Mouse (Mus musculus) ES-Bruce4 (cell line): ENCODE data around the gene Gm42957. TPM values are rescaled to one million over a fixed set of nuclear protein-coding genes. Genes with fewer than 3 reads are reported as not detected.

Experiments
- H3K27ac ChIP-seq: 2 replicates; pipeline ENCODE4 v1.5.1; 2012; ENCODE audit warnings: low read length, inconsistent platforms; ENCODE audit not compliant: insufficient read depth
- H3K27me3 ChIP-seq: 2 replicates; pipeline ENCODE4 v1.6.1; 2012; ENCODE audit warnings: mild to moderate bottlenecking, low read length, inconsistent platforms; ENCODE audit not compliant: control insufficient read depth, poor library complexity, insufficient read depth, severe bottlenecking
- H3K36me3 ChIP-seq: 2 replicates; pipeline ENCODE4 v1.6.1; 2012; ENCODE audit warnings: inconsistent platforms, mild to moderate bottlenecking, low read length, moderate library complexity; ENCODE audit not compliant: control insufficient read depth, poor library complexity, insufficient read depth, severe bottlenecking
- H3K4me1 ChIP-seq: one replicate; pipeline ENCODE4 v1.8.1; 2011; ENCODE audit warnings: low read length; ENCODE audit not compliant: control insufficient read depth, insufficient read depth
- H3K4me3 ChIP-seq: 2 replicates; pipeline ENCODE4 v1.5.1; 2011; ENCODE audit warnings: low read depth, mild to moderate bottlenecking, low read length
- H3K9ac ChIP-seq: 2 replicates; pipeline ENCODE4 v1.6.1; 2012; ENCODE audit warnings: low read depth, mild to moderate bottlenecking, inconsistent platforms; ENCODE audit not compliant: poor library complexity, severe bottlenecking
- H3K9me3 ChIP-seq: replicated peaks from 2 replicates; pipeline ENCODE4 v1.6.1; 2012; ENCODE audit warnings: mild to moderate bottlenecking, low read length, inconsistent platforms; ENCODE audit not compliant: control insufficient read depth, poor library complexity, insufficient read depth, severe bottlenecking
- CTCF ChIP-seq: IDR thresholded peaks from one replicate; pipeline ENCODE4 v1.8.1; 2011; ENCODE audit warnings: low read depth, low read length
- EP300 ChIP-seq: IDR thresholded peaks from 2 replicates; pipeline ENCODE4 v1.6.1; 2011; ENCODE audit warnings: low read depth, low read length; ENCODE audit not compliant: insufficient read depth
- POLR2A ChIP-seq: IDR thresholded peaks from one replicate; pipeline ENCODE4 v1.8.1; 2011; ENCODE audit warnings: low read length; ENCODE audit not compliant: insufficient read depth
- polyA plus RNA-seq: library from polyadenylated mRNA; stranded (reverse); fragments of >200 nt; gene quantifications from 2 replicates; pipeline ENCODE4 v1.2.4, GENCODE M21; 2011; ENCODE audit warnings: low read depth; ENCODE audit not compliant: missing spikeins, insufficient read depth, insufficient read length

Gm42957 gene
- polyA plus RNA-seq, result 0.35 TPM in 1 of 2 replicates, not detected in the other

DNA sequence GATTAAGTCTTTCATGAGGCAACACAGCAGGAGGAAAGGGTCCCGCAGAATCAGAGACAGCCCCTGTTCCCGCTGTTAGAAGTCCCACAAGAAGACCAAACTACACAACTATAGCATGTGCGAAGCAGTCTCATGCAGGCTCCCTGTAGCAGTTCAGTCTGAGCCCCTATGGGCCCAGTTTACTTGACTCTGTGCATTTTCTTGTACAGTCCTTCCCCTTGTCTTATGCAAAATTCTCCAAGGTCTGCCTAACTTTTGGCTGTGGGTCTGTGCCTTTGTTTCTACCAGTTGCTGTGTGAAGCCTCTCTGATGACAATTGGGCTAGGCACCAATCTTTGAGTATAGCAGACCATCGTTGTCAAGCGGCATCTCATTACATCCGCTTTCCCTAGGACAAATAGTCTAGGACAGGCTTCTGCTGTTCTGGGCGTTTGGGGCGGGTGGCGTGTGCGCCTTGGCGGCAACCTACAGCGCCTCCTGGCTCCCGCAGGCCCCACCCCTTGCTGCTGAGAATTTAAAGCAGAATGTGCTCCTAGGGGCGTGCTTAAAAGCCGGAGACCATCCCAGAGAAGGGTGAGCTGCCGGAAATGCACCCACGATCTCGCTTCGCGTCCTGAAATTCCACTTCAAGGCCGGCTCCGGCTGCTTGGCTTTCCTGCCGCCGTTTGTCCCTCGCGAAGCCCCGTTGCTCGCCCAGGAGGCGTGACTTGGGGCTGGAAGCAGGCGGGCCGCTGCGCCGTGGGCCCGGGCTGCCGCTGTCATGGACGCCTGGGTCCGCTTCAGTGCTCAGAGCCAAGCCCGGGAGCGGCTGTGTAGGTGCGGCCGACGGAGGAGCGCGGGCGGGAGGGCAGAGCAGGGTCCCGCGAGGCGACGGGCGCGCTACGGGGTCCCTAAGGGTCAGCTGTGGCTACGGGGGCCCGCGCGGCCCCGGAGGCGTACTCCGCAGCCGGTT lies at the start of gene Gm42957, which contains the start of gene Pex11b:
Gene Gm42957, plus strand, starts transcription at position 547 of the 952 bp plus-strand sequence.
Gene Pex11b, plus strand, starts transcription at position 449 of the 952 bp plus-strand sequence.
- Histone ChIP-seq H3K36me3 (peaks cover 21% of the 10 kb centered on the region), H3K9ac (peak within 1 kb of the TSS; percentile 88)
- TF ChIP-seq CTCF (peak; percentile 15), POLR2A (peak; percentile 38), EP300 (0 out of 2 replicates have a peak, but pooled peaks have one; percentile 13)

DNA sequence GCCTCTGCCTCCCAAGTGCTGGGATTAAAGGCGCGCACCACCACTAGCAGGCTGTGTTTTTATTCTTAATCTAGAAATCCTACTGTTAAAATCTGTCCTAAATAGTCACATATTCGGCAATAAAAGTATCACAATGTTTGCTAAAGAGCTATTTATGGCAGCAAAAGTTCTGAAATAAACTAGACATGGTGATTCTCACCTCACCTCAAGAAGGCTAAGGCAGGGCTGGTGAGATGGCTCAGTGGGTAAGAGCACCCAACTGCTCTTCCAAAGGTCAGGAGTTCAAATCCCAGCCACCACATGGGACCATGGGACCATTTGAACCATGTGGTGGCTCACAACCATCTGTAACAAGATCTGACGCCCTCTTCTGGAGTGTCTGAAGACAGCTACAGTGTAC lies 44.6 kb upstream of the Gm42957 start:
- no peak overlapping the region for H3K4me3 ChIP-seq
- peaks cover 2% of the 10 kb centered on the region for H3K4me1 ChIP-seq
- no peaks in the 10 kb centered on the region for H3K27me3 ChIP-seq
- H3K36me3 ChIP-seq, result no peaks in the 10 kb centered on the region
- peaks cover 2% of the 10 kb centered on the region; the same call in 1 of the 2 replicates for H3K9me3 ChIP-seq
- H3K27ac ChIP-seq, result no peak overlapping the region
- no peak for TF ChIP-seq CTCF
- no peak for TF ChIP-seq POLR2A
- no peak for TF ChIP-seq EP300
- H3K9ac ChIP-seq, result no peak overlapping the region

More for the DNA sequence above, at the start of gene Gm42957, which contains the start of gene Pex11b:
- Histone ChIP-seq H3K4me1 (no peaks in the 10 kb centered on the region), H3K27ac (peak within 1 kb of the TSS; percentile 67), H3K9me3 (no peaks in the 10 kb centered on the region), H3K4me3 (peak within 1 kb of the TSS; percentile 99), H3K27me3 (no peaks in the 10 kb centered on the region)

DNA sequence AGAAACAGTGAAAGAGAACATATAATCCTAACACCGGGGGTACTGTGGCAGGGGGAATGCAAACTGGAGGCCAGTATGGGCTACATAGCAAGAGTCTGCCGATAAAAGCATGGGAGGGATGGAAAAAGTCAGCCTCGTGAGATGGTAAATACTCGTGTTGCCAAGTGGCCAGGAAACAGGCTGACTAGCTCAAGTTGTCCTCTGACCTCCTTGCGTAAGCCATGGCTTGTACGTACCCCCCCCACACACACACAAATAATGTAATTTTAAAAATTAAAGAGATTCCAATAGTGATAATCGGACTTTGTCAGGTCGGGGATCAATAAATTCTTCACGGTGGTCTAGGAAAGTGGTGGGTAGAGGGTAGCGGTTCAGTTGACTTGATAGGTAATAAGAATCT lies 41.9 kb upstream of the Gm42957 start:
- peak overlapping the region; percentile 35 for H3K27ac ChIP-seq
- TF ChIP-seq CTCF (no peak), POLR2A (no peak), EP300 (no peak)
- H3K9ac ChIP-seq, result peak overlapping the region; percentile 56
- no peaks in the 10 kb centered on the region for H3K27me3 ChIP-seq
- H3K4me1 ChIP-seq, result peaks cover 2% of the 10 kb centered on the region
- H3K9me3 ChIP-seq, result no peaks in the 10 kb centered on the region
- no peaks in the 10 kb centered on the region for H3K36me3 ChIP-seq
- H3K4me3 ChIP-seq, result peak overlapping the region; percentile 97

DNA sequence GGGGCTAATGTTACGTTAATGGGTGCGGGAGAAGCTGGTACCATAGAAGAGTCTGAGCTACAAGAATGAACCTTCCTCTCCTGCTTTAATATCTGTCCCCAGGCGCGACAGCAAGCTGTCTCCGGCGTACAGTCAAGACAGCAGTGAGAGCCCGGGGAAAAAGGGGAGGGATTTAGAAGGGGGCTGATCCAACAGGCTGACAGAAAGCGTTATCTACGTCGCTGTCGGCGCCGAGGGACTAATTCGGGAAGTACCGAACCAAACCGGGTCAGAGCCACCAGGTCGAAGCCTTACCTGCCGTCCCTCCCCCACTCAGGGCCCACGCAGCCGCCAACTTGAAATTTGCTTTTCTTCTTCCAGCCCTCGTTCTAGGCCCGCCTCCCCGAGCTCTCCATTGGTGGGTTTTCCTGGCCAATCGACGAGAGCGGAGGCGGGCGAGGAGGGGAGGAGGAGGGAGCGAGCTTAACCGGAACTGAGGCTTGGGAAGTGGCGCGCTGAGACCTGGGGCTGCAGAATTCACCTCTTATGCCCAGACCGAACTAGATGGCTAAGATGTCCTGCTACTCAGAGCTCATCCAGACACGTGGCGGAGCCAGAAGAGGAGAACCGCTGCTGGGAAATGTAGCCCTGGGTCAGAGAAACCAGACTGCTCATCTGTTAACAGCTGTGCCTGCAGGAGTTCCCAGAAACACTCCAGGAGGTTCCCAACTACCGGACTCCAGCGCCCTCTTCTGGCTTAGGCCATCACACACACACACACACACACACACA lies 41.3 kb upstream of the Gm42957 start, which contains the start of gene Polr3gl:
Gene Polr3gl, minus strand, starts transcription at position 392 of the 771 bp plus-strand sequence.
- Histone ChIP-seq H3K27me3 (no peaks in the 10 kb centered on the region), H3K4me3 (peak within 1 kb of the TSS; percentile 97), H3K36me3 (no peaks in the 10 kb centered on the region), H3K9ac (peak within 1 kb of the TSS; percentile 56), H3K4me1 (peaks cover 2% of the 10 kb centered on the region), H3K9me3 (no peaks in the 10 kb centered on the region), H3K27ac (peak within 1 kb of the TSS; percentile 35)
- TF ChIP-seq EP300, result peak; percentile 58; the same call in 1 of the 2 replicates
- TF ChIP-seq POLR2A, result peak; percentile 36
- TF ChIP-seq CTCF, result peak; percentile 29

DNA sequence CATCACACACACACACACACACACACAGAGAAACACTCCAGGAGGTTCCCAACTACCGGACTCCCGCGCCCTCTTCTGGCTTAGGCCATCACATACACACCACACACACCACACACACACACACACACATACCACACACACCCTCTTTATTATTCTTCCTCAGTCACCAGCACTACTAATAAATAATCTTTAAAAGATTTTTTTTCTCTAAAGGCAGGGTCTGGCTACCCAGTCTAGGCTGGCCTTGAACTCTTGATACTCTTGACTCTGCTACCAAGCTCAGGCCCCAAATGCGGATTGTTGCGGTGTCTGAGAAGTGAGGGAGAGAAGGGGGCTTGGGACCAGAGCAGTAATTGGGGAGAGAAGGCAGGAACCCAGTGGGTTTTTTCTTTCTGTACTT lies 40.4 kb upstream of the Gm42957 start:
- Histone ChIP-seq H3K4me1 (peaks cover 2% of the 10 kb centered on the region), H3K4me3 (no peak overlapping the region), H3K27me3 (no peaks in the 10 kb centered on the region), H3K36me3 (no peaks in the 10 kb centered on the region), H3K9ac (no peak overlapping the region), H3K27ac (no peak overlapping the region), H3K9me3 (no peaks in the 10 kb centered on the region)
- TF ChIP-seq CTCF (no peak), POLR2A (no peak), EP300 (no peak)
